Mouse (Mus musculus) limb, embryonic 14.5 days (tissue): ENCODE data around the gene Cacna1a. TPM values are rescaled to one million over a fixed set of nuclear protein-coding genes. Genes with fewer than 3 reads are reported as not detected.

Source experiments
- ATAC-seq: fragments of 200-750 bp; cut with Nextera tagmentation; 2 replicates; pipeline ENCODE4 v1.8.0; 2017; ENCODE audit warnings: low read depth, moderate number of reproducible peaks, moderate TSS enrichment; ENCODE audit not compliant: low FRiP score
- DNase-seq: peaks from one replicate; pipeline ENCODE4 v3.0.0-alpha.2; 2015; ENCODE audit warnings: low spot score
- H3K27ac ChIP-seq: fragments of 300-500 bp; sonication (generic); replicated peaks from 2 replicates; pipeline ENCODE4 v1.5.1; 2014; ENCODE audit warnings: low read depth, mild to moderate bottlenecking, low read length, moderate library complexity, mixed read lengths
- H3K27me3 ChIP-seq: fragments of 300-500 bp; sonication (generic); 2 replicates; pipeline ENCODE4 v1.6.1; 2014; ENCODE audit warnings: low read length, mixed read lengths; ENCODE audit not compliant: control insufficient read depth, insufficient read depth
- H3K36me3 ChIP-seq: fragments of 300-500 bp; sonication (generic); 2 replicates; pipeline ENCODE4 v1.6.1; 2014; ENCODE audit warnings: mild to moderate bottlenecking, low read length, moderate library complexity, mixed read lengths; ENCODE audit not compliant: control insufficient read depth, insufficient read depth
- H3K4me1 ChIP-seq: fragments of 300-500 bp; sonication (generic); 2 replicates; pipeline ENCODE4 v1.6.1; 2014; ENCODE audit warnings: antibody characterized with exemption, low read length, mixed read lengths; ENCODE audit not compliant: control insufficient read depth, insufficient read depth
- H3K4me2 ChIP-seq: fragments of 300-500 bp; sonication (generic); replicated peaks from 2 replicates; pipeline ENCODE4 v1.6.1; 2014; ENCODE audit warnings: low read depth, mild to moderate bottlenecking, low read length, moderate library complexity; ENCODE audit not compliant: severe bottlenecking
- H3K4me3 ChIP-seq: fragments of 300-500 bp; sonication (generic); replicated peaks from 2 replicates; pipeline ENCODE4 v1.5.1; 2014; ENCODE audit warnings: low read length
- H3K9ac ChIP-seq: fragments of 300-500 bp; sonication (generic); 2 replicates; pipeline ENCODE4 v1.6.1; 2014; ENCODE audit warnings: mild to moderate bottlenecking, low read depth, low read length, moderate library complexity; ENCODE audit not compliant: severe bottlenecking
- H3K9me3 ChIP-seq: fragments of 300-500 bp; sonication (generic); 2 replicates; pipeline ENCODE4 v1.6.1; 2016; ENCODE audit warnings: low read length; ENCODE audit not compliant: control insufficient read depth
- POLR2A ChIP-seq: fragments of 200-500 bp; IDR thresholded peaks from 2 replicates; pipeline ENCODE4 v1.8.0; 2012; ENCODE audit warnings: inconsistent platforms, mild to moderate bottlenecking, moderate library complexity, borderline replicate concordance; ENCODE audit not compliant: insufficient read depth, insufficient read length; ENCODE audit errors: extremely low read depth
- WGBS: fragments of 180-500 bp; shearing (Covaris S2); extraction: QIAGEN DNeasy Blood & Tissue Kit; methylation state at CpG from one replicate; pipeline ENCODE4 v1.1.7; 2014; 5-methylcytosine and 5-hydroxymethylcytosine counted together
- polyA plus RNA-seq, 2 experiments: library from polyadenylated mRNA; depleted of rRNA in 1 of 2; stranded (reverse) in 1 of 2; unstranded in 1 of 2; fragments of >200 nt; fragmentation: Nextera tagmentation in 1 of 2; extraction: Ambion mirVana in 1 of 2; gene quantifications; 2 replicates each; pipeline versions ENCODE4 v1.2.1 to v1.2.3; 2012 to 2014

Gene Cacna1a
- polyA plus RNA-seq, 2 experiments: 6.8 to 24.3 TPM

DNA sequence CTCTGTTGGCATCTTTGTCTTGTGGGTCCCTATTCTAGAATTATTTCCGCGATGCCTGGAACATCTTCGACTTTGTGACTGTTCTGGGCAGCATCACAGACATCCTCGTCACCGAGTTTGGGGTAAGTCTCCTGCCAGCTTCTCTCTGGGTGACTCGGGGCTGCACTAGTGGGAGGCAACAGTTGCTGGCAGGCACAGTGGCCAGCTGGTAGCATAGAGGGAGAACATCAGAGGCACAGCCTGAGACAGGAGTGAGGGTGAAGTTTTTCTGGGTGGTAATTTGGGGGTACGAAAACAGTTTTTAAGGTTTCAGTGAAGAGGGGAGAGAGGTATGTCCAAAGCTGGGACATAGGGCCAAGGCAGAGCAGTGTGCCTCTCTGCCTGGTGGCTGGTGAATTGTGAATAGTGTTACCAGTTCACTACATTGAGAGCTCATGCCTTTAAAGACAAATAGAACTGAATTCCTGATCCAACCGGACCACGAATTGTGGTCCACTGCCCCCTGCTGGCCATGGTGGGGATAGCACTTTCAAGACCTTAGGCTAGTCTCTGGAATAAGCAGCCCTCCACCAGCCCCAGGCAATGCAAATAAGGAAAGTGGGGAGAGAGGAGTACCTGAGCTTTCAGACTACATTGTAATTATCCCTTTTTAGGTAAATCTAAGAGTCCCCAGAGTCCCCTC, 206.0 kb downstream of the Cacna1a start:
- Histone ChIP-seq H3K4me1 (no peaks in the 10 kb centered on the region), H3K36me3 (no peaks in the 10 kb centered on the region), H3K27ac (no peak overlapping the region), H3K27me3 (no peaks in the 10 kb centered on the region), H3K4me3 (no peak overlapping the region), H3K4me2 (no peak overlapping the region), H3K9me3 (no peaks in the 10 kb centered on the region), H3K9ac (no peak overlapping the region)
- WGBS: 67% methylated on average over 9 of the region's 9 CpGs
- DNase-seq (peak; percentile 55), ATAC-seq (no peak)
- TF ChIP-seq POLR2A: no peak

DNA sequence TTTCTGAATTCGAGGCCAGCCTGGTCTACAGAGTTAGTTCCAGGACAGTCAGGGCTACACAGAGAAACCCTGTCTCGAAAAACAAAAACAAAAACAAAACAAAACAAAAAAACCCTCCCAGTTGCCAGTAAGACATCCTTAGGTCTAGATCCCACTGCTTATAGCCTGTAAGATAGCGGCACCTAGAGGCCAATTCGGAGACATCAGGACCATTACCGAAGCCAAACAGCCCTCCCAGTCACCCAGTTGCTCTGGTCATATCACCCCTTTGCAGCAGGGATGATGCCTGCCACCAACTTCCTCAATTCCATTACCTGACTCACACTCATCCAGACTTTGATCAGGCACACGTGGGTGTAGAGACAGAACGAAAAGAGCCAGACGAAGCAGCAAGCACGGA, 207.4 kb downstream of the Cacna1a start:
- no peaks in the 10 kb centered on the region; the same call in 1 of the 2 replicates for H3K27me3 ChIP-seq
- peaks cover 6% of the 10 kb centered on the region for H3K4me1 ChIP-seq
- 20% methylated on average over 9 of the region's 9 CpGs for WGBS
- no peak for TF ChIP-seq POLR2A
- no peak overlapping the region for H3K9ac ChIP-seq
- no peak overlapping the region for H3K4me2 ChIP-seq
- no peak overlapping the region for H3K27ac ChIP-seq
- H3K4me3 ChIP-seq: no peak overlapping the region
- no peak for ATAC-seq
- DNase-seq: peak; percentile 73
- H3K9me3 ChIP-seq: no peaks in the 10 kb centered on the region
- H3K36me3 ChIP-seq: no peaks in the 10 kb centered on the region

DNA sequence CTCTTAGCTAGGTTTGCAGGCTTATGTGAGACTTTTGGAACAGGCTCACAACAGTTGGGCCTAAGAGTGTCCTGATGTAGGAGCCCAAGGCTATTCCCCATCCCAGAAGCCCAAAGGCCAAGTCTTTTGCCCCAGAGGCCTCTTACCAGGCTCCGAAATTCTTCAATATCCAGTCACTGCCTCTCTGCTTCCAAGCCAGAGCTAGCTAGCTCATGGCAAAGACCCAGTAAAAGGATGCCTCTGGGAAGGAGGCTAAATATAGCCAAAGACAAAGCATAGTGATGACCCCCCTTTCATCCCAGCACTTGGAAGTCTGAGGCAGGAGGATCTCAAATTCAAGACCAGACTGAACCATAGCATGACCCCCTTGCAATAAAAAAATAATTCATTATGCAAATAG, 211.2 kb downstream of the Cacna1a start:
- Histone ChIP-seq H3K4me1 (peaks cover 17% of the 10 kb centered on the region), H3K4me3 (no peak overlapping the region), H3K4me2 (no peak overlapping the region), H3K36me3 (no peaks in the 10 kb centered on the region), H3K9me3 (no peaks in the 10 kb centered on the region), H3K27ac (no peak overlapping the region), H3K9ac (no peak overlapping the region), H3K27me3 (no peaks in the 10 kb centered on the region; the same call in 1 of the 2 replicates)
- ATAC-seq: no peak
- DNase-seq: no peak
- no peak for TF ChIP-seq POLR2A
- 89% methylated on average over 1 of the region's 1 CpGs for WGBS

DNA sequence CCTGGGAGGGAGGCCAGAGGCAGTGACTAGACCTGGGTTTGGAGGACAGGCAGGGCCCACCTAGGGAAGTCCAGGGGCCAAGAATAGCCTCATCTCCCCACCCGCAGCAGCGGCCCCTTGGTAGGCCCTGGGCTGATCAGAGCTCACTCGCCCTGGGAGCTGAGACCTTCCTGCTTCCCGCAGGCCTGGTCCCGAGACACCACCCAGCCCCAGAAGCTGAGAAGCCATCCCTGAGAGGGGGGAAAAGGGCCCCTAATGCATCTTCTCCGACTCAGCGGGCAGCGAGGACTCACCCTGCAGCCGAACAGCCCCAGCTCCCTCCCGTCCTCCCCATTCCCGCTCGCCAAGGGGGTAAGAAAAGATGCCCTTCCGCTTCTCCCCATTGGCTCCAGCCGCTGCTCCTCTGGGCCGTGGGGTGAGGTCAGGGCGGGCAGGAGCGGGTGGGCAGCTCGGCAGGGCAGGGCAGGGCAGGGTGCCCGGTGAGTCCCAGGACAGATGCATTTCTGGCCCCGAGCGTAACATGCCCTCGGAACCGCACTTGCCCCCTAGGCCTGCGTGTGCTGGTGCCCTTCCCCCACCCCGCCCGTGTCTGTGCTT, 212.2 kb downstream of the Cacna1a start:
- Histone ChIP-seq H3K27me3 (no peaks in the 10 kb centered on the region; the same call in 1 of the 2 replicates), H3K4me1 (peaks cover 17% of the 10 kb centered on the region), H3K36me3 (no peaks in the 10 kb centered on the region), H3K4me3 (peak overlapping the region; percentile 35), H3K9me3 (no peaks in the 10 kb centered on the region), H3K27ac (no peak overlapping the region), H3K4me2 (peak overlapping the region; percentile 60), H3K9ac (peak overlapping the region; percentile 58)
- DNase-seq (no peak), ATAC-seq (0 out of 2 replicates have a peak, but pooled peaks have one; percentile 7)
- no peak for TF ChIP-seq POLR2A
- WGBS: 14% methylated on average over 26 of the region's 26 CpGs

DNA sequence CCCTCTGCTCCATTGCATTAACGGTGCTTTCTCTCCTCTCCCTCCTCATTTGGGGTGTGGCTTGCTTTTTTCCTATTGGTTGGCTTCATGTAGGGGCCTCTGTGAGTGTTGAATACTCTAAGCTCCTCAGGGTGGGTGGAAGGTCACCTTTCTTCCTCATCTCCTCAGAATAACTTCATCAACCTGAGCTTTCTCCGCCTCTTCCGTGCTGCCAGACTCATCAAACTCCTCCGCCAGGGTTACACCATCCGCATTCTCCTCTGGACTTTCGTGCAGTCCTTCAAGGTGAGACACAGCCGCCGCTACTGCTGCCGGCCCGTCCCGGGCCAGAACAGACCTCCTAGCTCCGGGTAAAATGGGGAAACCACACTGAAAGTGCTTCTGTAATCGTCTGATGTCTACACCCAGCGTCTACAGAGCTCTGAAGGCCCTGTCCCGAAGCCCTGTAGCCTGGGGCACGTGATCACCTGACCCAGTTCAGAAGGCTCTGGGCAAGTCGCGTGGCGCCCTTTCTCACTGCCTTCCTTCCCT, 213.0 kb downstream of the Cacna1a start:
- no peak for DNase-seq
- Histone ChIP-seq H3K9ac (peak overlapping the region; percentile 47), H3K27ac (no peak overlapping the region), H3K4me2 (peak overlapping the region; percentile 60), H3K9me3 (no peaks in the 10 kb centered on the region), H3K36me3 (no peaks in the 10 kb centered on the region), H3K4me1 (peaks cover 17% of the 10 kb centered on the region), H3K27me3 (no peaks in the 10 kb centered on the region; the same call in 1 of the 2 replicates), H3K4me3 (peak overlapping the region; percentile 35)
- TF ChIP-seq POLR2A: no peak
- ATAC-seq: peak; percentile 47
- 4% methylated on average over 19 of the region's 19 CpGs for WGBS
